ENCODE assay signal across 10 mouse cellular contexts in the genomic region with DNA sequence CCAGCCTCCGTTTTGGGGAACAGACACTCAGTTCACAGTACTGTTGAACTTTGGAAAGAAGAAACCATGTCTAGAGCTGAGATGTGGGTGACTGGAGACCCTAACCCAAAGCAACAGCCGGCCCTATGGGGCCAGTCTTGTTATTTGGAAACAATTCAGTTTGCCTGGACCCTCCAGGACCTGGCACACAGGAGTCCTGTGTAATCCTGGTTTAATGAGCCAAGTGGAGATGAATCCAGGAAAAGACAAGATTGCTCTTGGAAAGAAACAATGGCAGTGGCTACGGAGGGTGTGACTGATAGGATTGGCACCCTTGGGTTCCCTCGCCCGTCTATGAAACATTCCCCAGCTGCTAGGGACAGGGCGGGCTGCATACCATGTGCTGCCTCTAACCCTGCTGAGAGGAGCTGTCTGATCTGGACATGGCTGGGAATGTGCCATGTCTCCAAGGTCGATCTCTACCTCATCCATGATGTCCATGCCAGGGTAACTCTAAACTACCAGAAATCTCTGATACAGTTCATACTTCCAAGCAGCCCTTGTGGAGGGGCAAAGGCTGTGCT.
DNase-seq lines count a peak whose midpoint lies in the region; ATAC-seq and TF ChIP-seq lines count a peak whose summit lies in the region.
"Had no signal": no experiment of that assay in that cellular context is flagged by ENCODE, and none has a peak within 500 bp of the region (broad histone marks: within the 10 kb centered on the region; RNA-seq: fewer than 3 reads in every experiment).

No protein-coding gene starts in this region.

- no peak overlapping the region for H3K4me2 ChIP-seq in limb, embryonic 14.5 days (replicated peaks; ENCODE audit: low read depth, low read length, severe bottlenecking)
- H3K4me2 ChIP-seq: neural tube, embryonic 12.5 days had no signal

- TF ChIP-seq CTCF in gastrocnemius, adult 2 months (IDR thresholded peaks at IDR 0.05), result no peak
- TF ChIP-seq CTCF in left cerebral cortex, adult 2 months (IDR thresholded peaks at IDR 0.05), result no peak

- DNase-seq in gastrocnemius, adult 2 months, result peak; percentile 43
- no peak for DNase-seq in gastrocnemius, postnatal 10 days
- no peak for DNase-seq in left cerebral cortex, adult 2 months (ENCODE audit: extremely low spot score in 1 of 2, low spot score in 2 of 2)
- DNase-seq in left cerebral cortex, adult 11 months (ENCODE audit: low spot score), result no peak
- DNase-seq in adrenal gland, postnatal 10 days, result peak; percentile 60
- no peak for DNase-seq in limb, embryonic 14.5 days (ENCODE audit: low spot score)
- DNase-seq in frontal cortex, postnatal 25 days (ENCODE audit: low spot score in 2 of 2), result no peak
- DNase-seq: thymus, postnatal 36 days had no signal

- 84% methylated on average over 7 of the region's 7 CpGs for WGBS in limb, embryonic 14.5 days

- no peak for TF ChIP-seq POLR2A in limb, embryonic 14.5 days (IDR thresholded peaks at IDR 0.05; ENCODE audit: borderline replicate concordance, extremely low read depth, insufficient read depth, insufficient read length)

- no peaks in the 10 kb centered on the region for H3K36me3 ChIP-seq in limb, embryonic 14.5 days (ENCODE audit: control insufficient read depth, insufficient read depth, low read length)
- H3K36me3 ChIP-seq: neural tube, embryonic 12.5 days had no signal

- H3K27me3 ChIP-seq in limb, embryonic 14.5 days (ENCODE audit: control insufficient read depth, insufficient read depth, low read length), result no peaks in the 10 kb centered on the region
- H3K27me3 ChIP-seq: neural tube, embryonic 12.5 days had no signal

- intact Hi-C loops in gastrocnemius, adult 2 months (cut with DNase I), result loop anchor here (5.0 kb wide), 1 partner anchor 47 kb away; no protein-coding TSS in a partner anchor
- intact Hi-C loops in left cerebral cortex, adult 2 months (cut with DNase I), result no loop called here

- no peak overlapping the region for H3K4me3 ChIP-seq in gastrocnemius, adult 2 months
- H3K4me3 ChIP-seq in left cerebral cortex, adult 2 months, result no peak overlapping the region
- no peak overlapping the region for H3K4me3 ChIP-seq in limb, embryonic 14.5 days (replicated peaks; ENCODE audit: low read length)
- H3K4me3 ChIP-seq: neural tube, embryonic 12.5 days had no signal

- H3K4me1 ChIP-seq in limb, embryonic 14.5 days (ENCODE audit: control insufficient read depth, insufficient read depth, low read length), result peaks cover 25% of the 10 kb centered on the region
- H3K4me1 ChIP-seq: neural tube, embryonic 12.5 days had no signal

- H3K9ac ChIP-seq in limb, embryonic 14.5 days (ENCODE audit: low read depth, low read length, severe bottlenecking), result no peak overlapping the region
- H3K9ac ChIP-seq: neural tube, embryonic 12.5 days had no signal

- no peaks in the 10 kb centered on the region for H3K9me3 ChIP-seq in limb, embryonic 14.5 days (ENCODE audit: control insufficient read depth, low read length)
- H3K9me3 ChIP-seq: neural tube, embryonic 12.5 days had no signal

- peak overlapping the region; percentile 66 for H3K27ac ChIP-seq in gastrocnemius, adult 2 months
- H3K27ac ChIP-seq in left cerebral cortex, adult 2 months, result peak overlapping the region; percentile 17; the same call in 1 of the 2 replicates
- H3K27ac ChIP-seq in limb, embryonic 14.5 days (replicated peaks; ENCODE audit: low read depth, low read length), result peak overlapping the region; percentile 40; the same call in 1 of the 2 replicates
- H3K27ac ChIP-seq: neural tube, embryonic 12.5 days had no signal

- ATAC-seq in limb, embryonic 14.5 days (ENCODE audit: low FRiP score, low read depth), result no peak
- ATAC-seq: inflammation-experienced regulatory T-cells, adult 6 months had no signal

Comparison
In these comparisons a context has a peak if more than half of its experiments do, and no peak if none do; other contexts are left out.
1. DNase-seq: peak in gastrocnemius, adult 2 months (single experiment) and adrenal gland, postnatal 10 days (single experiment); none in gastrocnemius, postnatal 10 days (single experiment), left cerebral cortex, adult 2 months (0 of 2), left cerebral cortex, adult 11 months (single experiment), limb, embryonic 14.5 days (single experiment) and frontal cortex, postnatal 25 days (0 of 2).
2. Peak in every context shown above with its lines, with median percentiles within 50 percentile points of each other: H3K27ac ChIP-seq.